Mouse (Mus musculus) lung, embryonic 16.5 days (tissue): ENCODE measurements at regions not wholly inside any gene's neighbourhood (a gene's known extent, or its start where the extent isn't known, plus 50 kb on each side); places are given as distances from the start of the nearest gene placed in this dataset.

Source experiments
- ATAC-seq: fragments of 200-750 bp; cut with Nextera tagmentation; 2 replicates; pipeline ENCODE4 v1.8.0; 2017; ENCODE audit warnings: low read depth, mild to moderate bottlenecking, moderate library complexity
- H3K27ac ChIP-seq: fragments of 300-500 bp; sonication (generic); 2 replicates; pipeline ENCODE4 v1.5.1; 2014; ENCODE audit warnings: mild to moderate bottlenecking, control low read depth, low read length
- H3K27me3 ChIP-seq: fragments of 300-500 bp; sonication (generic); 2 replicates; pipeline ENCODE4 v1.6.1; 2014; ENCODE audit warnings: low read depth, low read length, mixed read lengths; ENCODE audit not compliant: control insufficient read depth, insufficient read depth
- H3K36me3 ChIP-seq: fragments of 300-500 bp; sonication (generic); 2 replicates; pipeline ENCODE4 v1.6.1; 2014; ENCODE audit warnings: low read length; ENCODE audit not compliant: control insufficient read depth, insufficient read depth
- H3K4me1 ChIP-seq: fragments of 300-500 bp; sonication (generic); replicated peaks from 2 replicates; pipeline ENCODE4 v1.6.1; 2014; ENCODE audit warnings: low read length, mixed read lengths; ENCODE audit not compliant: control insufficient read depth, insufficient read depth
- H3K4me2 ChIP-seq: fragments of 300-500 bp; sonication (generic); 2 replicates; pipeline ENCODE4 v1.6.1; 2014; ENCODE audit warnings: low read depth, low read length, control low read depth
- H3K4me3 ChIP-seq: fragments of 300-500 bp; sonication (generic); 2 replicates; pipeline ENCODE4 v1.5.1; 2014; ENCODE audit warnings: mild to moderate bottlenecking, low read length, control low read depth
- H3K9ac ChIP-seq: fragments of 300-500 bp; sonication (generic); 2 replicates; pipeline ENCODE4 v1.6.1; 2014; ENCODE audit warnings: low read length, control low read depth
- H3K9me3 ChIP-seq: fragments of 300-500 bp; sonication (generic); 2 replicates; pipeline ENCODE4 v1.6.1; 2016; ENCODE audit warnings: low read length; ENCODE audit not compliant: control insufficient read depth
- WGBS: fragments of 180-500 bp; shearing (Covaris S2); extraction: QIAGEN DNeasy Blood & Tissue Kit; methylation state at CpG from one replicate; pipeline ENCODE4 v1.1.7; 2014; 5-methylcytosine and 5-hydroxymethylcytosine counted together

- no peak for ATAC-seq
- Histone ChIP-seq H3K27ac (no peak overlapping the region), H3K9me3 (no peaks in the 10 kb centered on the region), H3K4me1 (no peaks in the 10 kb centered on the region), H3K27me3 (no peaks in the 10 kb centered on the region), H3K4me2 (no peak overlapping the region), H3K36me3 (no peaks in the 10 kb centered on the region), H3K4me3 (no peak overlapping the region), H3K9ac (no peak overlapping the region)
- WGBS: 82% methylated on average over 2 of the region's 2 CpGs
These were observed 294.6 kb upstream of the Slc30a5 start for GRCm38 (mm10) chr13:101127808-101128207.

GRCm38 (mm10) chr13:101127262-101127661, 294.0 kb upstream of the Slc30a5 start:
- no peaks in the 10 kb centered on the region for H3K9me3 ChIP-seq
- ATAC-seq: no peak
- WGBS: 76% methylated on average over 3 of the region's 3 CpGs

GRCm38 (mm10) chr13:101117311-101117710, 284.1 kb upstream of the Slc30a5 start:
- WGBS: 91% methylated on average over 2 of the region's 2 CpGs
- Histone ChIP-seq H3K4me3 (no peak overlapping the region), H3K36me3 (no peaks in the 10 kb centered on the region), H3K27ac (no peak overlapping the region), H3K9ac (no peak overlapping the region), H3K4me2 (no peak overlapping the region), H3K4me1 (no peaks in the 10 kb centered on the region), H3K9me3 (no peaks in the 10 kb centered on the region), H3K27me3 (no peaks in the 10 kb centered on the region)
- no peak for ATAC-seq

More at GRCm38 (mm10) chr13:101127262-101127661, 294.0 kb upstream of the Slc30a5 start:
- H3K4me2 ChIP-seq: no peak overlapping the region
- no peaks in the 10 kb centered on the region for H3K27me3 ChIP-seq
- no peaks in the 10 kb centered on the region for H3K4me1 ChIP-seq
- H3K9ac ChIP-seq: no peak overlapping the region
- H3K27ac ChIP-seq: no peak overlapping the region
- no peak overlapping the region for H3K4me3 ChIP-seq
- H3K36me3 ChIP-seq: no peaks in the 10 kb centered on the region

GRCm38 (mm10) chr13:101115296-101115695, 282.1 kb upstream of the Slc30a5 start:
- Histone ChIP-seq H3K4me3 (no peak overlapping the region), H3K27me3 (no peaks in the 10 kb centered on the region), H3K36me3 (no peaks in the 10 kb centered on the region), H3K27ac (no peak overlapping the region), H3K9me3 (no peaks in the 10 kb centered on the region), H3K4me1 (no peaks in the 10 kb centered on the region), H3K4me2 (no peak overlapping the region), H3K9ac (no peak overlapping the region)
- 56% methylated on average over 5 of the region's 5 CpGs for WGBS
- ATAC-seq: no peak

- Histone ChIP-seq H3K4me1 (no peaks in the 10 kb centered on the region), H3K27me3 (no peaks in the 10 kb centered on the region), H3K9me3 (no peaks in the 10 kb centered on the region), H3K9ac (no peak overlapping the region), H3K4me3 (no peak overlapping the region), H3K27ac (no peak overlapping the region), H3K4me2 (no peak overlapping the region), H3K36me3 (no peaks in the 10 kb centered on the region)
- no peak for ATAC-seq
- WGBS: 63% methylated on average over 4 of the region's 4 CpGs
These were observed 278.9 kb upstream of the Slc30a5 start for GRCm38 (mm10) chr13:101112176-101112575.

GRCm38 (mm10) chr13:101111773-101112172, 278.5 kb upstream of the Slc30a5 start:
- no peaks in the 10 kb centered on the region for H3K27me3 ChIP-seq
- WGBS: 79% methylated on average over 2 of the region's 2 CpGs
- H3K27ac ChIP-seq: no peak overlapping the region
- H3K9me3 ChIP-seq: no peaks in the 10 kb centered on the region
- no peaks in the 10 kb centered on the region for H3K4me1 ChIP-seq
- no peak overlapping the region for H3K4me2 ChIP-seq
- H3K4me3 ChIP-seq: no peak overlapping the region
- no peak overlapping the region for H3K9ac ChIP-seq
- no peaks in the 10 kb centered on the region for H3K36me3 ChIP-seq
- no peak for ATAC-seq

GRCm38 (mm10) chr13:101100621-101101020, 267.4 kb upstream of the Slc30a5 start:
- Histone ChIP-seq H3K9me3 (no peaks in the 10 kb centered on the region), H3K27me3 (no peaks in the 10 kb centered on the region), H3K9ac (no peak overlapping the region), H3K4me1 (no peaks in the 10 kb centered on the region), H3K4me3 (no peak overlapping the region), H3K4me2 (no peak overlapping the region), H3K36me3 (no peaks in the 10 kb centered on the region), H3K27ac (no peak overlapping the region)
- no peak for ATAC-seq
- WGBS: 51% methylated on average over 3 of the region's 3 CpGs

GRCm38 (mm10) chr13:101096856-101097255, 263.6 kb upstream of the Slc30a5 start:
- Histone ChIP-seq H3K4me1 (no peaks in the 10 kb centered on the region), H3K27ac (no peak overlapping the region), H3K27me3 (no peaks in the 10 kb centered on the region), H3K9me3 (no peaks in the 10 kb centered on the region), H3K36me3 (no peaks in the 10 kb centered on the region), H3K9ac (no peak overlapping the region), H3K4me3 (no peak overlapping the region), H3K4me2 (no peak overlapping the region)
- WGBS: 28% methylated on average over 1 of the region's 1 CpGs
- peak; percentile 34; the same call in 1 of the 2 replicates for ATAC-seq

GRCm38 (mm10) chr13:101096221-101096620, 263.0 kb upstream of the Slc30a5 start:
- Histone ChIP-seq H3K4me1 (no peaks in the 10 kb centered on the region), H3K9ac (no peak overlapping the region), H3K27ac (no peak overlapping the region), H3K9me3 (no peaks in the 10 kb centered on the region), H3K4me2 (no peak overlapping the region), H3K27me3 (no peaks in the 10 kb centered on the region), H3K4me3 (no peak overlapping the region), H3K36me3 (no peaks in the 10 kb centered on the region)
- no peak for ATAC-seq
- 78% methylated on average over 6 of the region's 6 CpGs for WGBS
